Mouse (Mus musculus): Measurements from ENCODE around the gene Adgrl3.

DNA sequence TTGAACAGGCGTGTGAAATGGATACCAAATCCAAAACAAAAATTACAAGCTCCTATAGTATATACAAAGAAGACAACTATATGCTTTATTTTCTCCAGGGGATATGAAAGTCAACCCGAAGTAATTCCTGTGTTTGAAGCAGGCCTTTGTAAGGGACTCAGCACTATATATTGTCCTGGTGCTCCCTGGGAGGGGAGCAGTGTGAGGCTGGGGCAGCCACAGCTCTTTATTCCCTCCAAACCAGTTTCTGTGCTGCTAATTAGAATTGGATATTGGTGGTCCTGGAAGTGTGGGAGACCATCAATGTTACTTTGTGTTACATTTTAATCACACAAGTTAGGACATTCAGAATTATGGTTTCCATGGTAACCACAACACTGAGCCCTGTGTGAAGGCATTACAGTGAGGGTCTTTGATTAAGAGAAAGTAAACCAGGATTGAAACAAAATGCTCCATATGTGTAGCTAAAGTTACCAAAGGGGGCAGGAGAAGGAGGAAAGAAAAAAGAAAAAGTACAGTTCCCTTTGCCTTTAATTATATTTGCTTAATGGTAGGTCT lies 198.6 kb downstream of the Adgrl3 start:
- no peak for TF ChIP-seq CTCF (IDR thresholded peaks at IDR 0.05; ENCODE audit: low read depth)
- no peak for TF ChIP-seq EP300 (optimal IDR thresholded peaks at IDR 0.05)

Measured in stomach, postnatal 0 days (tissue).